Mouse (Mus musculus): ENCODE results near the gene Gm15217.
A peak's percentile ranks its signal among the peaks of the same experiment; 100 is the strongest.

Gene Gm15217

GRCm38 (mm10) chr14:46398091-46398695, 19.0 kb downstream of the Gm15217 start:
- DNase-seq, result peak in 1 of 2 experiments; percentile 29

GRCm38 (mm10) chr14:46399925-46400324, 20.7 kb downstream of the Gm15217 start:
- no peak for DNase-seq

- DNase-seq, result no peak
Measured at GRCm38 (mm10) chr14:46408319-46408718, 29.1 kb downstream of the Gm15217 start.

- DNase-seq, result no peak
Measured at GRCm38 (mm10) chr14:46409016-46409415, 29.8 kb downstream of the Gm15217 start.

- no peak for DNase-seq
Measured at GRCm38 (mm10) chr14:46410557-46411120, 31.4 kb downstream of the Gm15217 start.

GRCm38 (mm10) chr14:46412497-46413000, 33.3 kb downstream of the Gm15217 start:
- no peak for DNase-seq

GRCm38 (mm10) chr14:46418371-46419097, 39.3 kb downstream of the Gm15217 start:
- DNase-seq, result peak; percentile 11 to 18

- no peak for DNase-seq
Measured at GRCm38 (mm10) chr14:46419269-46419668, 40.1 kb downstream of the Gm15217 start.

GRCm38 (mm10) chr14:46421823-46422222, 42.6 kb downstream of the Gm15217 start:
- no peak for DNase-seq

- DNase-seq, result no peak
Measured at GRCm38 (mm10) chr14:46427251-46427650, 48.0 kb downstream of the Gm15217 start.

GRCm38 (mm10) chr14:46430231-46430630, 51.0 kb downstream of the Gm15217 start:
- DNase-seq, result no peak

Data from cerebellum, postnatal 14 days (tissue).